19 mouse cellular contexts compared by ENCODE assay signal in the genomic region with DNA sequence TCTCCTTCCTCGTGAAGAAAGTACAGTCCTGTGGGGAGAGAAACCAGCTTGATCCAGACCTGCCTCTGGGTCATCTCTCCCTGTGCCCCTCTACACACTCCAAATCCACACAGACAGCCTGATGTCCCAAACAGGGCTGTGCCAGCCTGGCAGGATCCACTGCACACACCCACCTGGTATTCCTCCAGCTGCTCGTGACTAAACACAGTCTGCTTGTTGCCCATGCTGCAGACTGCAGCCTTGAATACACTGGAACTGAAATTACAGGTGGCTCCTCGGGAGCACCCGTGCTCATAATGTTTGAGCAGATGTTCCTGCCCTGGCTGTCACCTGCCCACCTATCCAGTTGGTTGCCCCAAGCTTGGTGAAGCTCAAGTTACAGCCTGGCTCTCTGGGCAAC. TPM values are rescaled to one million over a fixed set of nuclear protein-coding genes. Genes with fewer than 3 reads are reported as not detected.
"Had no signal": no experiment of that assay in that cellular context is flagged by ENCODE, and none has a peak within 500 bp of the region (broad histone marks: within the 10 kb centered on the region; RNA-seq: fewer than 3 reads in every experiment).

A gene (minus strand): TSS at position 87 of the 400 bp plus-strand sequence.

- H3K36me3 ChIP-seq: kidney, embryonic 15.5 days; limb, embryonic 15.5 days; liver, embryonic 12.5 days; midbrain, embryonic 10.5 days had no signal

- H3K4me1 ChIP-seq: kidney, embryonic 15.5 days; limb, embryonic 15.5 days; liver, embryonic 12.5 days; midbrain, embryonic 10.5 days had no signal

- DNase-seq: kidney, adult 2 months; kidney, postnatal 14 days; lung, embryonic 14.5 days; lung, postnatal 10 days; lung, postnatal 4 days; midbrain, embryonic 14.5 days; thymus, postnatal 36 days had no signal

- H3K27me3 ChIP-seq: liver, embryonic 12.5 days had no signal

- H3K4me3 ChIP-seq: kidney, embryonic 15.5 days; limb, embryonic 15.5 days; liver, embryonic 12.5 days; midbrain, embryonic 10.5 days; myocyte had no signal

- H3K27ac ChIP-seq: kidney, embryonic 15.5 days; limb, embryonic 15.5 days; liver, embryonic 12.5 days; midbrain, embryonic 10.5 days had no signal

RNA-seq across cellular contexts. Expression of the gene that starts here (rescaled TPM):
- total RNA-seq: layer of hippocampus, postnatal 14 days had no signal
- polyA plus RNA-seq: intestine, embryonic 16.5 days; kidney, adult 2 months; kidney, embryonic 15.5 days; large intestine, adult 2 months; limb, embryonic 11.5 days; limb, embryonic 15.5 days; liver, embryonic 12.5 days; liver, embryonic 16.5 days; lung, embryonic 14.5 days; midbrain, embryonic 10.5 days; midbrain, embryonic 14.5 days; myocyte; neural tube, embryonic 11.5 days; stomach, embryonic 16.5 days had no signal
